Mouse (Mus musculus) C2C12 (cell line): ENCODE data around the gene 1700025C18Rik. TPM values are rescaled to one million over a fixed set of nuclear protein-coding genes. Genes with fewer than 3 reads are reported as not detected.

Experiments used
- H3K27me3 ChIP-seq: one replicate; pipeline ENCODE4 v1.6.1; 2011; ENCODE audit not compliant: control insufficient read depth, insufficient read depth, insufficient read length
- H3K36me3 ChIP-seq: one replicate; pipeline ENCODE4 v1.6.1; 2011; ENCODE audit not compliant: control insufficient read depth, insufficient read depth
- H3K4me3 ChIP-seq: one replicate; pipeline ENCODE4 v1.5.1; 2011; ENCODE audit warnings: mild to moderate bottlenecking, control low read depth; ENCODE audit not compliant: poor library complexity, insufficient read depth, severe bottlenecking
- H3K79me2 ChIP-seq: one replicate; pipeline ENCODE4 v1.6.1; 2011; ENCODE audit not compliant: control insufficient read depth, insufficient read depth
- H3K79me3 ChIP-seq: one replicate; pipeline ENCODE4 v1.6.1; 2011; ENCODE audit warnings: low read depth, control low read depth
- H3ac ChIP-seq: one replicate; pipeline ENCODE3; 2011; ENCODE audit warnings: low read depth; ENCODE audit not compliant: control insufficient read depth, insufficient read length
- CEBPB ChIP-seq: IDR thresholded peaks from one replicate; pipeline ENCODE4 v1.6.1; 2011; ENCODE audit warnings: low read depth, mild to moderate bottlenecking, control low read depth, moderate library complexity
- CTCF ChIP-seq: IDR thresholded peaks from one replicate; pipeline ENCODE4 v1.5.1; 2011; ENCODE audit not compliant: control insufficient read depth, insufficient read depth, insufficient read length
- FOSL1 ChIP-seq: IDR thresholded peaks from one replicate; pipeline ENCODE4 v1.8.0; 2011; ENCODE audit warnings: mild to moderate bottlenecking, low read length; ENCODE audit not compliant: poor library complexity, insufficient read depth, severe bottlenecking
- MAX ChIP-seq: IDR thresholded peaks from one replicate; pipeline ENCODE4 v1.6.1; 2011; ENCODE audit warnings: mild to moderate bottlenecking, control low read depth
- MYOD1 ChIP-seq: IDR thresholded peaks from one replicate; pipeline ENCODE4 v1.6.1; 2011; ENCODE audit warnings: low read depth; ENCODE audit not compliant: control insufficient read depth, insufficient read length
- MYOG ChIP-seq: IDR thresholded peaks from one replicate; pipeline ENCODE4 v1.6.1; 2011; ENCODE audit not compliant: control insufficient read depth, insufficient read length; ENCODE audit errors: extremely low read depth
- USF1 ChIP-seq: IDR thresholded peaks from one replicate; pipeline ENCODE4 v1.6.1; 2011; ENCODE audit warnings: low read depth, mild to moderate bottlenecking, control low read depth, moderate library complexity
- long read RNA-seq, 2 experiments: library from polyadenylated mRNA; unstranded; transcript quantifications; one replicate each; pipeline ENCODE4 v2.0.0; 2019 to 2020
- polyA plus RNA-seq: library from polyadenylated mRNA; unstranded; fragments of >200 nt; fragmentation: generic; extraction: Trizol; gene quantifications from one replicate; pipeline ENCODE4 v1.2.1, GENCODE M21; 2012; ENCODE audit warnings: missing spikeins

The 1700025C18Rik gene
- not detected for polyA plus RNA-seq
- long read RNA-seq, experiment 1: 0 reads
- long read RNA-seq, experiment 2: 0 reads

GRCm38 (mm10) chr2:165090650-165091049, at the start of gene 1700025C18Rik:
1700025C18Rik (minus strand) TSS chr2:165090750.
- TF ChIP-seq FOSL1 (no peak), CEBPB (no peak), MAX (no peak)
- no peaks in the 10 kb centered on the region for H3K36me3 ChIP-seq
- no peak within 1 kb of the TSS for H3ac ChIP-seq
- H3K27me3 ChIP-seq: peaks cover 79% of the 10 kb centered on the region
- H3K4me3 ChIP-seq: no peak within 1 kb of the TSS
- no peaks in the 10 kb centered on the region for H3K79me3 ChIP-seq
- no peaks in the 10 kb centered on the region for H3K79me2 ChIP-seq

- H3K4me3 ChIP-seq: no peak overlapping the region
- no peaks in the 10 kb centered on the region for H3K79me2 ChIP-seq
- H3K36me3 ChIP-seq: no peaks in the 10 kb centered on the region
- TF ChIP-seq FOSL1 (no peak), MYOG (no peak), MAX (no peak), USF1 (no peak), MYOD1 (no peak), CEBPB (no peak), CTCF (no peak)
- no peaks in the 10 kb centered on the region for H3K79me3 ChIP-seq
- no peak overlapping the region for H3ac ChIP-seq
- H3K27me3 ChIP-seq: peaks cover 90% of the 10 kb centered on the region
These were observed 45.5 kb upstream of the 1700025C18Rik start for GRCm38 (mm10) chr2:165136049-165136448.

GRCm38 (mm10) chr2:165133566-165133965, 43.0 kb upstream of the 1700025C18Rik start:
- H3K79me2 ChIP-seq: no peaks in the 10 kb centered on the region
- H3K79me3 ChIP-seq: no peaks in the 10 kb centered on the region
- no peak overlapping the region for H3ac ChIP-seq
- H3K4me3 ChIP-seq: no peak overlapping the region
- TF ChIP-seq USF1: no peak
- no peak for TF ChIP-seq MYOD1
- no peak for TF ChIP-seq MYOG
- TF ChIP-seq CTCF: no peak
- TF ChIP-seq MAX: no peak
- TF ChIP-seq CEBPB: no peak
- H3K27me3 ChIP-seq: peaks cover 90% of the 10 kb centered on the region
- no peaks in the 10 kb centered on the region for H3K36me3 ChIP-seq

GRCm38 (mm10) chr2:165131428-165131827, 40.9 kb upstream of the 1700025C18Rik start:
- no peak for TF ChIP-seq FOSL1
- TF ChIP-seq MYOG: no peak
- no peak for TF ChIP-seq MYOD1
- TF ChIP-seq MAX: no peak
- TF ChIP-seq CTCF: no peak
- no peak for TF ChIP-seq CEBPB
- TF ChIP-seq USF1: no peak

DNA sequence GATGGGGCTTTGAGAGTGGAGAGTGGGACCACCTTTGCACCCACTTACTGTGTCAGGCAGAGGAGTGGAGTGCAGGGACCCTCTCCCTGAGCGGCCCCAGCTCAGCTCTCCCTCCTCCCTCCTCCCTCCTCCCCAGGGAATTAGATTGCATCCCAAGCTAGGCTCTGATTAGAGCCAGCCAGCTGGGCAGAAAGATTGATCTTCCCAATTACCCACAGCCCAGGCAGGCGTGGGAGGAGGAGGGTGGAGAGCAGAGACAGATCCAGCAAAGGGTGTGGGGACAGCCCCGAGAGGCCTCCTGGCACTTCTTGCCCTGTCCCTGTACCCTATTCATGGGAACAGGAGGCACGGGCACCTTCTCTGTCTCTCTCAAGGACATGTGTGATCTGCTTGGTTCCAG, 38.6 kb upstream of the 1700025C18Rik start:
- no peak for TF ChIP-seq MAX
- TF ChIP-seq FOSL1: no peak
- no peak for TF ChIP-seq CTCF
- no peak for TF ChIP-seq USF1
- no peak for TF ChIP-seq MYOG
- no peak for TF ChIP-seq CEBPB
- TF ChIP-seq MYOD1: no peak
- Histone ChIP-seq H3K79me2 (no peaks in the 10 kb centered on the region), H3K27me3 (peaks cover 97% of the 10 kb centered on the region), H3ac (no peak overlapping the region), H3K79me3 (no peaks in the 10 kb centered on the region), H3K36me3 (no peaks in the 10 kb centered on the region), H3K4me3 (no peak overlapping the region)

More at GRCm38 (mm10) chr2:165131428-165131827, 40.9 kb upstream of the 1700025C18Rik start:
- Histone ChIP-seq H3K4me3 (no peak overlapping the region), H3K36me3 (no peaks in the 10 kb centered on the region), H3ac (no peak overlapping the region), H3K79me3 (no peaks in the 10 kb centered on the region), H3K79me2 (no peaks in the 10 kb centered on the region), H3K27me3 (peaks cover 97% of the 10 kb centered on the region)

DNA sequence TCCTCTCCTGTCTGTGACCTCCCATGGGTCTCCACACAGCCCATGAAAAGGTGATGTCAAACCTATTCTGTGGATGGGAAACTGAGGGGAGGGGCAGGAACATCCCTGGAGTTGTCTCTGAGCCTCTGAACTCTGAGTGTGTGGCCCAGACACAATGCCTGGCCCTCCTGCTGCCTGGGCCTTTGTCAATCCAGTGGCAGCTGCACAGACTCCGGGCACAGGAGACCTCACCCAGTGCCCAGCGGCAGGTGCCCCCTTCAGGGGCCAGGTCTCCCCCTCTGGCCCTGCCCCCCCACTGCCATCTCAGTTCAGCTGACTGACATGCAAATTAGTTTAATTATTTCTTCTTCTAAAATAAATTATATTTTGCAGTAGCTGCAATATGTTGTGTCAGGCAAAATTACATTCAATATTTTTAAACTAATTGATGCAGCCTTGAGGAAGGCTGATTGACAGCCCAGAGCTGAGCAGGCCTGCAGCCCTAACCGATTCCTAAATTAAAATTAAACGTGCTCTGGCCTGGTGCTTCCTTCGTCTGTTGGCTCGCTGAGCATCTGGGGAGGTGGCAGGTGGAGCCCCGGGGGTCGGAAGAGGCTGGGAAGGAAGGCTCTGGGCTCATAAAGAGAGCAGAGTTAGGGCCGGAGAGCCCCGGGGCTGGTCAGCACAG, 36.5 kb upstream of the 1700025C18Rik start:
- no peak overlapping the region for H3K4me3 ChIP-seq
- H3K79me3 ChIP-seq: no peaks in the 10 kb centered on the region
- no peaks in the 10 kb centered on the region for H3K36me3 ChIP-seq
- H3K27me3 ChIP-seq: peaks cover 93% of the 10 kb centered on the region
- no peak for TF ChIP-seq MAX
- no peak for TF ChIP-seq CTCF
- TF ChIP-seq FOSL1: no peak
- no peak for TF ChIP-seq MYOG
- TF ChIP-seq USF1: no peak
- H3K79me2 ChIP-seq: no peaks in the 10 kb centered on the region
- H3ac ChIP-seq: no peak overlapping the region
